Mouse (Mus musculus): ENCODE measurements around the gene Rabif.

Rabif gene

DNA sequence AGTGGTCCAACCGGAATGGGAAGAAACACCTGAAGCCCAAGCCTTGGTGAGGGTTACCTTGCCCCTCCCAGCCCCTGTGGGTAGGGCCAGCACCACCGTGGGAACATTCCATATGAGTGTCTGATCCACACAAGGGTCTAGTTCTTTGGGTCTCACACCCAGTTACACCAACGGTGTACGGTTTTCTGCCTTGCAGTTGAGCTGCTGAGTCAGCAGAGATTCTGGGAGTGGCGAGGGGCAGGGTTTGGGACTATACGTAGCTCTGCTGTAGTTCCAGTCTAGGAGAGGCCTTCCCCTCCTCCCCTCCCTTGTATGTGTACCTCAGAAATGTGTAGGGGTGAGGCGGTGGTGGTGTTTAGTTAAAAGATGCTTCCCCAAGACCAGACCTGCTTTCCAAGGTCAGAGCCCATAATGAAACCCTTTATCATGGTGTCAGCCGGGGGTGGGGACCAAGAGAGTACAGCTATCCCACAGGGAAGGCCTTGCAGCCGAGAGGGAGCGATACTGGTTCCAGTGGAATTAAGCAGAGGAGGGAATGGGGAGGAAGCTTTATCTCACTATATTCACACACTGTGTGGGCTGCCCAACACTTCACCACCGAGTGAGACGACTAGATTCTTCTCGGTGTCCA lies 60.9 kb downstream of the Rabif start:
- DNase-seq = peak; percentile 28

DNA sequence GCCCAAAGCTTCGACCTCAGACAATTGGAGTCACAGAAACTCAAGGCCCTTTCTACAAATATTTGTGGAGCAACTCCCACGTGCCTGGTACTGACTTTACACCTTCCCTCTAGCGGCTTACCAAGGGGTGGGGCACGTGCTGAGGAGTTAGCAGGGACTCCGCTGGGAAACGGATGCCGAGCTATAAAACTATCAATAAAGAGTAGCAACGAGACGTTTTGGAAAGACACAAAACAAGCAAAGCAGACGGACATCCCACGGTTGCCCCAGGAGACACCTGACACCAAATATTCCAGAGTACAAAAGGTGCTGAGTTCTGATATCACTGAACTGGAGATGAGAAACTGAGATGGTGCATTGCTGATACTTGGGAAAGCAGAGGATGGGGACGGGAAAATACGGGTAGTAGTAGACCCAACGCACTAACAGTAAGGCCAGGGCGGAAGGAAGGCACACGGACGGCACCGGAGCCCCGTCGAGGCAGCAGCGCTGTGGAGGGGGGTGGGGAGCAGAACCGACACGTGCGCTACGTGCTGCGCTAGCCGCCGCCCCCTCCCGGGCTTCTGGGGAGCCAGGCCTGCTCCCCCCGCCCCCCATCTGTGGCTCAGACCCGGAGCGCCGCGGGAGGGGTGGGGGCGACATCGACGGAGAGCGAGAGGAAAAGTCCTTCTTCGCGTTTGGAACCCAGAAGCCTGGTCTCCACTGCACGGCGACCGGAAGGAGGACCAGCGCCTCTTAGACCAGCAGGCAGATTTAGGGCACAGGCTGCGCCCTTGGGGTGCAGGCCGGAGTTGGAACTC lies 61.6 kb downstream of the Rabif start:
- DNase-seq = peak; percentile 70

DNA sequence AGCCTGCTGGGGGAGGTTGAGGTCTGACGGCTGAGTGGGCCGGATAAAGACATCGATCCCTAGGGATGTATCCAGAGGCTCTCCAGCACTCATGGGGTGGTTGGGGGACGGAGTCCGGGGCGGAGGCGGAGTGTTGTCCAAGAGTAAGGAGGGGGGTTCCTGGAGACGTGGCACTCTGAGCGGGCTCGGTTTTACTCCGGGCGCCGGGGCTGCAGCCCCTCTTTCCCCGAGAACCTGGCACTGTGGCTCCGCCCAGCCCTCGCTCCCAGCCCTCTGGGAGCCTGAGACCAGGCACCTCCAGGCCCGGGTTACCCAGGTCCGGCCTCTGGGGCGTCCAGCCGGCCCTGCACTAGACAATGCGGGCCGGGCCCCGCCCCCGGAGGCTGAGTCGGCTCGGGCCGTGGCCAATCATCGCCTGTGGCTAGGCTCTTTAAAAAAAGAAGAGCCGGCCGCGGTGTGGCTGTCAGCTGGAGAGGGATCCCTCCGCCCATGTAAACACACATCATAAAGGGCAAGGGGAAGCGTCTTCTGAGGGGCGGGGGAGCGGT lies 62.3 kb downstream of the Rabif start:
- peak; percentile 99 for DNase-seq
